Mouse (Mus musculus) forelimb bud, embryonic 11.5 days (tissue): ENCODE results near the gene Elfn2.

Source experiments
- DNase-seq: peaks from one replicate; pipeline ENCODE4 v3.0.0-alpha.2; 2012; ENCODE audit warnings: low read depth, low spot score

Gene Elfn2

DNA sequence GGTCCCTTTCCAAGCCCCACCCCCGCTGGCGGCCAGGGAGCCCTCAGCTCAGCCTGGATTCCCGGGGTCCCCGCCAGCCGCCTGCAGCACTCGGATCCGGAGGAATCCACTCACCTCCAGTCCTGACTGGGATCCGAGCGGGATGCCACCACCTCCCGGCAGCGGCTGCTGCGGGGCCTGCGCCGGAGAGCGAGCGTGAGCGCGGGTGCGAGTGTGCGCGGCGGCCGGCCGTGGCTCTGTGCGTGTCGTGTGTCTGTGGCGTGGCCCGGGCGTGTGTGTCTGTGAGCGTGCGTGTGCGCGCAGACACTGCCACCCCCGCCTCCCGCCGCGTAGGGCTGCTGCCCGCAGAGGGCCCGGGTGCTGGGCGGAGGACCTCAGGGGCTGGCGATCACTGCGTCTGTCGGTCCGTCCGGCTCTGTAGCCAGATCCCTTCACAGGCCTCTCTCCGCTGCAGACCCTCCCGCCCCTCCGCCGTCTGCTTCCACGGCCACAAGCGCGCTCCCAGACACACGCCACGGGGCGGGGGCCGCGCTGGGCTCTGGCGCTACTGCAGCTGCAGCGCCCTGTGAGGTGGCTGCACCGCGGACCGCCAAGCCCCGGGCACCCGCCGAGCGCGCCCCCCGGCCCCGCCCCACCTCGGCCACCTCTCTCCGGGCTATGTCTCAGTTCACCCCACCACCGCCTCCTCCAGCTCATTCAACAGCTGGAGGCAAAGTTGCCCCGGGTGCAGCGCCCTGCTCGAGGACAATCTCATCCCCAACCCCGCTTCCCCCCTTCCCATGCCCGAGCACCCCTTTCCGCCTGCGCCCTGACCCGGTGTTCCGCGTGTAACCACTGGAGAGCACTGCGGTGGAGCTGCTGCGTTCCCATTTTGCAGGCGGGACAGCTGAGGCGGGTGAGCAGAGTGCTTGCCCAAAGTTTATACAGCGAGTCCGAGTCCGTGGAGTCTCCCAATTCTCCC, at the start of gene Elfn2:
Gene Elfn2, minus strand, starts transcription at position 482 of the 961 bp plus-strand sequence.
- DNase-seq, result no peak

GRCm38 (mm10) chr15:78763704-78764103, 45.1 kb upstream of the Elfn2 start:
- no peak for DNase-seq

GRCm38 (mm10) chr15:78763210-78763609, 44.6 kb upstream of the Elfn2 start:
- no peak for DNase-seq

GRCm38 (mm10) chr15:78761112-78761511, 42.5 kb upstream of the Elfn2 start:
- no peak for DNase-seq

GRCm38 (mm10) chr15:78758132-78758531, 39.6 kb upstream of the Elfn2 start:
- no peak for DNase-seq

GRCm38 (mm10) chr15:78755966-78756725, 37.6 kb upstream of the Elfn2 start:
- no peak for DNase-seq

- no peak for DNase-seq
Measured at GRCm38 (mm10) chr15:78755226-78755625, 36.7 kb upstream of the Elfn2 start.

GRCm38 (mm10) chr15:78754144-78754543, 35.6 kb upstream of the Elfn2 start:
- DNase-seq, result no peak

GRCm38 (mm10) chr15:78752991-78753390, 34.4 kb upstream of the Elfn2 start:
- peak; percentile 33 for DNase-seq

- DNase-seq, result no peak
Measured at GRCm38 (mm10) chr15:78750608-78751350, 32.2 kb upstream of the Elfn2 start.

DNA sequence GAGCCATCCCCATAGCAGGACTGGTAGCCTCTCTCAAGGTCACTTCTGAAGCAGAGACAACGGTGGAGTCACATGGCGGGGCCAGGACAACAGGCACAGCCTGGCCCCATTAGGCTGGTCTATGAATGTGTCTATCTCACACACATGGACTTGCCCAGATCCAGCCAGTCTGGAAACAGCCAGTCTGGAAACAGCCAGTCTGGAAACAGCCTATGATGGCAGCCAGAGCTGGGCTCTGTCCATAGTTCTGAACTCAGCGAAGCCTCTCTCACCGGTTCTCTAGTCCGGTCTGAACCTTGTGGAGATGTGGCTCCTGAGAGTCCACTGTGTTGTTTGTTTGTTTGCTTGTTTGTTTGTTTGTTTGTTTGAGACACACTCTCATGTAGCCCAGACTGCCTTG, 31.3 kb upstream of the Elfn2 start:
- peak; percentile 66 for DNase-seq

DNA sequence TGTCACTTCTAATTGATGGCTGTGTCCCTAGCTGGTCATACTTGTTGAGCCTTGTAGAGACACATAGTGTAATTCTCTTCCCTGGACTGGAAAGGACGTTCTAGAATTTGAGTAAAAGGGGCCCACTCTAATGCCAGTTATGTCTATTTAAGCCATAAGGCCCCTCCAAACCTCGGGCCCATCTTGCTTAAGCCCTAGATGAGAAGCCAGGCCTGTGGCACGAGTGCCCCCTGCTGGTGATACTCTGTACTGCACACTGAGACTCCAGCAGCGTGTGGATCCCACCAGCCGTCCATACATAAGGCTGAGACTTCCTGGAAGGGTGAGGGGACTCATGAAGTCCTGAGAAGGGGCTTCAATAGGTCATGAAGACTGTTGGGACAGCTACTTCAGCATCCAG, 25.6 kb upstream of the Elfn2 start:
- peak; percentile 64 for DNase-seq

DNA sequence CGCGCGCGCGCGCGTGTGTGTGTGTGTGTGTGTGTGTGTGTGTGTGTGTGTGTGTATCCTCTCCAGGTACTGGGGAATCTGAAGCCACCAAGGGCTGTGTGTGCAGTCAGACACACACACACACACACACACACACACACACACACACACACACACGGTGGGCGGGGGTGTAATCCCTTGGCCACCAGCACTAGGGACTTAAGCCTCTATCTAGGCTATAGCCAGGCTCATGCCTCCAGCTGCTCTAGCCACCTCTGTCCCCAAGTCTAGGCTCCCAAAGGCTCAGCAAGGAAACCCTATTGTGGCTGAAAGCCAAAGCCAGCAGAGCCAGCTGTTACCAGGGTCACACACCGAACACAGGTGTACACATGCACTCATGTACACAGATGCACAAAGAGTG, 24.3 kb upstream of the Elfn2 start:
- no peak for DNase-seq

DNA sequence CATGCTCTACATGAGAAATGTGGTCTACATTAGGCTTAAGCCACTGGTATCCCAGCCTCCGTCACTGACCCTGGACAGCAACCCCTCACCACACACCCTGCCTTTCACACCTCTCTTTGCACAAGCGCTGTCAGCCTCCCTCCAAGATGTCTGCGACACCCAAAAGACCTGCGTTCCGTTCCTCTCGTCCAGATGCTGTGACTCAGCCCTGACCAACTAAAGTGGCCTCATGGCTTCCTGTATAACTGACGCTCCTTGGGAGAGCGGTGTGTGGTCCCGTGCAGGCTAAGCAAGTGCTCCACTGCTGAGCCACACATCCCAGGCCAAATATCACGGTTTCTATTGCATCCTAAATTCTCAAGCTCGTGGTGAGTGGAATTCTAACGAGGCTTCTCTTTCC, 22.1 kb upstream of the Elfn2 start:
- no peak for DNase-seq

GRCm38 (mm10) chr15:78737146-78737545, 18.6 kb upstream of the Elfn2 start:
- DNase-seq, result no peak

DNA sequence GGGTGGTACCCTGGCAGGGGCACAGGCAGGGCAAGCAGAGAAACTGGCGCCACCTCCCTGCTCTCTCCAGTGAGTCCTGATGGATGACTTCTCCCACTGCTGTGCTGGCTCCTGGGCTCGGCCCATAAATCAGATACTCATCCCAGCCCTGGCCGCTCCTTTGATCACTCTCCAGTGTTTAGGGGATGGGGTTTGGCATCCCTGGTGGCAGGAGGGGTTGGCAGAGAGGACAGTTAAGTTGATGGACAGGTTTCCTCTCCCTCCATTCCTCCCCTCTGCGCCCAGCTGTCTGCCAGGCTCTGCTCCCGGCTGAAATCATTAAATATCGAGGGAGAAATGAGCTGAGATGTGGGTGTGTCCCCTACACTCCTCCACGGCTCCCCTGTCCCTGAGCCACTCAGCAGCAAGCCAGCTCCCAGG, 18.1 kb upstream of the Elfn2 start:
- no peak for DNase-seq

DNA sequence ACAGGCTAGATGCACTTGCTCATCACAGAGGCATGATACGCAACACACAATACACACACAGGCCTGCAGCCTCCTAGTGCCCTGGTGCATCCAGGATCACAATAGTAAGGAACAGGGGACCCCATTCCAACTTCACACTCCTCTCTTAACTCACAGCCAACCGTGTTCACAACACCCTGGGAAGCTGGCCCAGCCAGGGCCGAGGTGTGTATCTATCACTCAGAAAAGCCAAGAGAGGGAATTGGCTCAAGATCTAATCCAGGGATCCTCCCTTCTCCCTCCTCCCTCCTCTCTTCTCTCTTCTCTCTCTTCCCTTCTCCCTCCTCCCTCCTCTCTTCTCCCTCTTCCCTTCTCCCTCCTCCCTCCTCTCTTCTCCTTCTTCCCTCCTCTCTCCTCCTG, 17.6 kb upstream of the Elfn2 start:
- DNase-seq, result no peak

DNA sequence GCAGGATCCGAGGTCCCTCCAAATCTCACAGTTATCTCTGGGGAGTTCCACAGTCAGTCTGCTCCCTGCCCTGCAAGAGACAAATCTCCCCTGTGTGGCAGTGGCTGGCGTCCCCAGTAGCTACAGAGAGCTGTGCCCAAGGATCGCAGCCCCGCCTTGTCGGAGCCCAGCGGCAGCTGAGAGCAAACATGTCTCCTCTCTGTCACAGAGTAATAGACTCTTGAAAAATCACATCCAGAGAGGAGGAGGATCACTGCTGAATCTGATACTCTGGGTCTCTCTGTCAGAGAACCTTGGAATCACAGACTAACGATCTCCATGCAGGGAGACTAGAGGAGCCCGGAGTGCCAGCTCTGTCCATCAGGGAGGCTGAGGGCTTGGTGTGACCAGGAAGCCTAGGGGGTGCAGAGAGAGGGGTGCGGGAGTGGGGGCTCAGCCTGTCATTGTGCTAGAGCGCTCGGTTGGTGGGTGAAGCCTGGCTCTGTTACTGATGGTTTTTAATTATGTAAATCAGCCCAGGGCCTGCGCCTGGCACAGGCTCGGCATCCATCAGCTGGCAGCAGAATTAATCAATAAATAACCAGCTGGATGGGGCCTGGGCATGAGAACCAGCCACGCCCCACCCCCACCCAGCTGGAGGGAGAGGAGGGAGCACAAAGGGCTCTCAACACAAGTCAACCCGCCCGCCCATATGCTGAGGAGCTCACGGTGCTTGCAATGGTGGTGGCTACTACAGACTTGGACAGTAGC, 17.0 kb upstream of the Elfn2 start:
- DNase-seq, result no peak

DNA sequence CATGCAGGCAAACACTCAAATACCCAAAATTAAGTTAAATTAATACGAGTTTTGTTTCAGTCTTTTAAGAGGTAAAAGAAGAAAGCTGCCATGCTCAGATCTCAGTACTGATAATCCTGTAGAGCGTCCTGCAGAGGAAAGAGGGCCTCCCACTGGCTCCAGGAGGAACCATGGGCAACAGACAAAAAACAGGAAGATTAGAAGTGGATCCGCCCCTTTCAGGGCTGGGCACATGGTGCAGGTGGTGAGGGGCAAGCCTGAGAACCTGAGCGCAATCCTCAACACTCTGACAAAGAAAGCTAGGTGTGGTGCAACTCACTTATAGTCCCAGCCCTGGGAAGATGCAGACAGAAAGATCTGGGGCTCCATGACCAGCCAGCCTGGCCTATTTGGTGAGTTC, 13.3 kb upstream of the Elfn2 start:
- DNase-seq, result no peak

DNA sequence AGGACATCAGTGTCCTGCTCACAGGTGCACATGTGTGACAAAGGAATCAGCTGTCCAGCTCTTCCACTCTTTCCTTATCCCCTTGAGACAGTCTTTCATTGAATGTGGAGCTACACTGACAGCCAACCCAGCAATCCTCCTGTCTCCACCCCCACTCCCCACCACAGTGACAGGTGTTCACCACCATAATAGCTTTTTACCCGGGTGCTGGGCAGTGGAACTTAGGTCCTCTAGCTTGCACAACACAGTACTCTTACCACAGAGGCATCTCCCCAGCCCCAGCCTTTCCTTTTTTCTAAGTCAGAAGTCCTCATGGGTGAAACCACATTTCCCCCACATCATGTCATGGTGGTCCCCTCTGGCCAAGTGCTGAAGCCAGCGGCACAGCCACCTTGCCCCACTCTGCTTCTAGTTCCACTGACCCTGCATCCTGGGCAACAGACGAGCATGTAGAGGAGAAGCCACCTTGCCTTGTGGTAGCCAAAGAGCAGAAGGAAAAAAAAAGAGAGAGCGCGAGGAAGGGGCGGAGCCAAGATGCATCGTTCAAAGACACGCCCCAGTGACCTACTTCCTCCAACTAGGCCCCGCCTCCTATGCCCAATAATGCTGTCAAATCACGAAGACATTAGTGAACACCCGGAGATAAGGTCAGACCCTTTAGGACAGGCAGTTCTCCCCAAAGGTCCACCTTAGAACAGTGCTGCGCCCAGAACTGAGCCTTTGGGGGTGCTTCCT, 11.9 kb upstream of the Elfn2 start:
- DNase-seq, result no peak

DNA sequence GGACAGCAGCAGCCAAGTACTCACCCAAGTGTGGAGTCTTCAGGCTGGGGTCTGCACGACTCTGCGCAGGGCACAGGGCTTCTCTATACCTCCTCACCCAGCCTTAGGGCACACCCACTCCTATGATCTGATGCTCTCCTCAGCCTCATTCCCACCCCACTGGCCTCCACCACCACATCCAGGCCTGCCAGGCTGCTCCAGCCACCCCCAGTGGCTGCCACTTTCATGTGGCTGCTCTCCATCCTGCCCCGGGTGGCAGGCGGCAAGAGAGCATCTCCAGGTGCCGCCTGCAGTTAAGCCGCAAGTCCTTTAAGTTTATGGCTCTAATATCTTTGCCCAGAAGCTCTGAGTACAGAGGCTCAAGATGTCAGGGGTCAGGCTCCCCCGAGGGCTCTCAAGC, 8.1 kb upstream of the Elfn2 start:
- DNase-seq, result no peak
